Comparison of ENCODE assay signal across 24 mouse cellular contexts in the genomic region with DNA sequence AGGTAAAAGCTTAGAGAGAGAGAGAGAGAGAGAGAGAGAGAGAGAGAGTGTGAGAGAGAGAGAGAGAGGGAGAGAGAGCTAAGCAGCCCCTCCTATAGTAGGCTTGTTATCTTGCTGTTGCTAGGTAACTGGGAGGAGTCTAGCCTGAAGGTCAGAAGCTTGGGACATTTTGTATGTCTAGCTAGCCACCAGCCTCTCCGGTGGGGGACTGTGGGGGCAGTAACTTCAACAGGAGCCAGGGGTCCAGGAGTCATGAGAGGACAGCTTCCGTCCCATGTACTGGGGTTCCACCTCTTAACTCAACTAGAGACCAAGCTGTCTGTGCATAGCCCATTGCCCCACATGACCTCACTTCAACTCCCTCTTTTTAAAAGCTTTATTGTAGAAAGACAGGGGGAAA. TPM values are rescaled to one million over a fixed set of nuclear protein-coding genes. Genes with fewer than 3 reads are reported as not detected.
DNase-seq lines count a peak whose midpoint lies in the region; ATAC-seq and TF ChIP-seq lines count a peak whose summit lies in the region.
"Had no signal": no experiment of that assay in that cellular context is flagged by ENCODE, and none has a peak within 500 bp of the region (broad histone marks: within the 10 kb centered on the region; RNA-seq: fewer than 3 reads in every experiment).

No protein-coding gene starts in this region.

- H3K9me3 ChIP-seq in heart, embryonic 10.5 days: no peaks in the 10 kb centered on the region
- no peaks in the 10 kb centered on the region for H3K9me3 ChIP-seq in heart, postnatal 0 days (replicated peaks; ENCODE audit: control insufficient read depth, low read length)
- H3K9me3 ChIP-seq: embryonic facial prominence, embryonic 13.5 days; forebrain, embryonic 12.5 days; hindbrain, embryonic 12.5 days had no signal

- H3K27me3 ChIP-seq in heart, embryonic 10.5 days (ENCODE audit: insufficient read depth, poor library complexity, severe bottlenecking): no peaks in the 10 kb centered on the region
- H3K27me3 ChIP-seq in heart, postnatal 0 days (ENCODE audit: control insufficient read depth, insufficient read depth, low read length): no peaks in the 10 kb centered on the region
- H3K27me3 ChIP-seq: embryonic facial prominence, embryonic 13.5 days; forebrain, embryonic 12.5 days; hindbrain, embryonic 12.5 days had no signal

- no peak overlapping the region for H3K9ac ChIP-seq in heart, postnatal 0 days (replicated peaks; ENCODE audit: low read depth, low read length)
- H3K9ac ChIP-seq: embryonic facial prominence, embryonic 13.5 days; forebrain, embryonic 12.5 days; hindbrain, embryonic 12.5 days had no signal

- H3K36me3 ChIP-seq in heart, embryonic 10.5 days: no peaks in the 10 kb centered on the region
- no peaks in the 10 kb centered on the region for H3K36me3 ChIP-seq in heart, postnatal 0 days (replicated peaks; ENCODE audit: control insufficient read depth, insufficient read depth, low read length)
- H3K36me3 ChIP-seq: embryonic facial prominence, embryonic 13.5 days; forebrain, embryonic 12.5 days; hindbrain, embryonic 12.5 days had no signal

- intact Hi-C loops in heart, postnatal 25 days (cut with DNase I): no loop called here
- intact Hi-C loops in heart, postnatal 14 days (cut with DNase I): no loop called here

- peak overlapping the region; percentile 69 for H3K27ac ChIP-seq in heart, embryonic 10.5 days
- H3K27ac ChIP-seq in heart, postnatal 0 days (ENCODE audit: low read depth): no peak overlapping the region
- H3K27ac ChIP-seq: embryonic facial prominence, embryonic 13.5 days; forebrain, embryonic 12.5 days; hindbrain, embryonic 12.5 days had no signal

- no peak overlapping the region for H3K4me3 ChIP-seq in heart, embryonic 10.5 days
- H3K4me3 ChIP-seq in heart, postnatal 0 days (ENCODE audit: low read depth, low read length): no peak overlapping the region
- H3K4me3 ChIP-seq: embryonic facial prominence, embryonic 13.5 days; forebrain, embryonic 12.5 days; hindbrain, embryonic 12.5 days had no signal

- TF ChIP-seq CTCF in heart, postnatal 0 days (IDR thresholded peaks at IDR 0.05; ENCODE audit: low read depth): no peak

- peaks cover 15% of the 10 kb centered on the region for H3K4me1 ChIP-seq in heart, embryonic 10.5 days
- H3K4me1 ChIP-seq in heart, postnatal 0 days (ENCODE audit: control insufficient read depth, insufficient read depth): peaks cover 7% of the 10 kb centered on the region; the same call in 1 of the 2 replicates
- H3K4me1 ChIP-seq: embryonic facial prominence, embryonic 13.5 days; forebrain, embryonic 12.5 days; hindbrain, embryonic 12.5 days had no signal

- peak; percentile 51 for DNase-seq in adrenal gland, adult 2 months
- DNase-seq in adrenal gland, postnatal 25 days: no peak
- DNase-seq in heart, embryonic 10.5 days (ENCODE audit: low spot score): no peak
- DNase-seq in heart, postnatal 25 days (ENCODE audit: low spot score): no peak
- no peak for DNase-seq in heart, postnatal 0 days (ENCODE audit: low spot score)
- no peak for DNase-seq in heart, postnatal 14 days
- DNase-seq in R1 (ENCODE audit: low read depth, low spot score): peak; percentile 9
- DNase-seq in layer of hippocampus, postnatal 10 days (ENCODE audit: low spot score in 2 of 2): no peak
- DNase-seq: cerebellum, adult 18-20 months; cerebellum, adult 9-11 months; cerebellum, postnatal 36 days; gastrocnemius, postnatal 10 days; heart, postnatal 4 days; kidney, adult 11 months; kidney, adult 9 months had no signal

- ATAC-seq in heart, postnatal 0 days (ENCODE audit: insufficient read depth, low read depth): peak; percentile 77
- ATAC-seq: activated CD4-positive, CD25-positive, alpha-beta regulatory T cell, adult 4 months; forebrain, embryonic 16.5 days; hindbrain, embryonic 16.5 days; inflammation-experienced regulatory T-cells, adult 6 months had no signal

- H3K4me2 ChIP-seq in heart, postnatal 0 days (ENCODE audit: low read depth, low read length): no peak overlapping the region
- H3K4me2 ChIP-seq: embryonic facial prominence, embryonic 13.5 days; forebrain, embryonic 12.5 days; hindbrain, embryonic 12.5 days had no signal

- WGBS in heart, embryonic 10.5 days: 18% methylated on average over 2 of the region's 2 CpGs
- 31% methylated on average over 2 of the region's 2 CpGs for WGBS in heart, postnatal 0 days

- no peak for TF ChIP-seq EP300 in heart, postnatal 0 days (IDR thresholded peaks at IDR 0.05; ENCODE audit: low read depth)

RNA-seq across cellular contexts. Expression of a gene that starts 12.6 kb away (rescaled TPM):
- 100 to 1,000 TPM; 337 to 708 TPM for total RNA-seq in adrenal gland, adult 2 months (2021)
- polyA plus RNA-seq in adrenal gland, adult 2 months (2012; rRNA removed): 138 and 239 TPM in 2 replicates
- total RNA-seq in adrenal gland, postnatal 25 days (2021): 138 and 160 TPM in 2 replicates
- 0.14 TPM in 1 of 2 replicates, not detected in the other for polyA plus RNA-seq in heart, embryonic 10.5 days (2016; fragmentation: Nextera tagmentation; extraction: Ambion mirVana)
- 10 to 100 TPM in 1 of 2 experiments, 1 to 10 TPM in 1; 3.0 to 11.3 TPM for total RNA-seq in heart, postnatal 25 days (2021)
- 0.73 TPM in 1 of 2 replicates, not detected in the other for total RNA-seq in heart, postnatal 0 days (2014; rRNA removed; ENCODE audit: low replicate concordance)
- 0.20 and 1.0 TPM in 2 replicates for polyA plus RNA-seq in heart, postnatal 0 days (2015; fragmentation: Nextera tagmentation; extraction: Ambion mirVana)
- 10 to 100 TPM in 1 of 2 experiments, 1 to 10 TPM in 1; 5.1 to 18.8 TPM for total RNA-seq in heart, postnatal 14 days (2021)
- total RNA-seq in layer of hippocampus, postnatal 10 days (2021): not detected
- total RNA-seq: MEL had no signal
- polyA plus RNA-seq: activated CD4-positive, CD25-positive, alpha-beta regulatory T cell, adult 4 months; C2C12; embryonic facial prominence, embryonic 13.5 days; forebrain, embryonic 12.5 days; forebrain, embryonic 16.5 days; hindbrain, embryonic 12.5 days; hindbrain, embryonic 16.5 days had no signal

RNA-seq across cellular contexts. Expression of a gene that starts 31.4 kb away (rescaled TPM):
- total RNA-seq in adrenal gland, adult 2 months (2021): 1 to 10 TPM; 3.4 to 7.8 TPM
- not detected in 2 replicates for polyA plus RNA-seq in adrenal gland, adult 2 months (2012; rRNA removed)
- total RNA-seq in adrenal gland, postnatal 25 days (2021): 9.9 and 10.4 TPM in 2 replicates
- polyA plus RNA-seq in heart, embryonic 10.5 days (2016; fragmentation: Nextera tagmentation; extraction: Ambion mirVana): 134 and 158 TPM in 2 replicates
- total RNA-seq in heart, postnatal 25 days (2021): 1 to 10 TPM; 6.6 to 6.8 TPM
- total RNA-seq in heart, postnatal 0 days (2014; rRNA removed; ENCODE audit: low replicate concordance): 16.8 and 27.9 TPM in 2 replicates
- 38.1 and 40.6 TPM in 2 replicates for polyA plus RNA-seq in heart, postnatal 0 days (2015; fragmentation: Nextera tagmentation; extraction: Ambion mirVana)
- 1 to 10 TPM; 4.4 to 9.3 TPM for total RNA-seq in heart, postnatal 14 days (2021)
- 1 to 10 TPM; 5.6 to 7.1 TPM for total RNA-seq in layer of hippocampus, postnatal 10 days (2021)

RNA-seq across cellular contexts. Expression of a gene that starts 51.7 kb away (rescaled TPM):
- total RNA-seq in adrenal gland, adult 2 months (2021): 100 to 1,000 TPM; 474 to 617 TPM
- polyA plus RNA-seq in adrenal gland, adult 2 months (2012; rRNA removed): 24.3 and 27.9 TPM in 2 replicates
- 464 and 587 TPM in 2 replicates for total RNA-seq in adrenal gland, postnatal 25 days (2021)
- 163 and 184 TPM in 2 replicates for polyA plus RNA-seq in heart, embryonic 10.5 days (2016; fragmentation: Nextera tagmentation; extraction: Ambion mirVana)
- total RNA-seq in heart, postnatal 25 days (2021): 100 to 1,000 TPM; 300 to 346 TPM
- total RNA-seq in heart, postnatal 0 days (2014; rRNA removed; ENCODE audit: low replicate concordance): 229 and 270 TPM in 2 replicates
- polyA plus RNA-seq in heart, postnatal 0 days (2015; fragmentation: Nextera tagmentation; extraction: Ambion mirVana): 97.3 and 106 TPM in 2 replicates
- 100 to 1,000 TPM; 264 to 305 TPM for total RNA-seq in heart, postnatal 14 days (2021)
- total RNA-seq in layer of hippocampus, postnatal 10 days (2021): 100 to 1,000 TPM; 701 to 766 TPM

Comparison
In these comparisons a context has a peak if more than half of its experiments do, and no peak if none do; other contexts are left out.
1. DNase-seq: peak in adrenal gland, adult 2 months (single experiment) and R1 (single experiment); none in adrenal gland, postnatal 25 days (single experiment), heart, embryonic 10.5 days (single experiment), heart, postnatal 25 days (single experiment), heart, postnatal 0 days (single experiment), heart, postnatal 14 days (0 of 2) and layer of hippocampus, postnatal 10 days (0 of 2).